Mouse (Mus musculus) mesoderm, embryonic 11.5 days (tissue): Measurements from ENCODE around the gene Cnnm2.

Source experiments
- DNase-seq: peaks from one replicate; pipeline ENCODE4 v3.0.0-alpha.2; 2012; ENCODE audit warnings: low read depth, low spot score

The Cnnm2 gene

GRCm38 (mm10) chr19:46886826-46887225, 125.4 kb downstream of the Cnnm2 start:
- no peak for DNase-seq

DNA sequence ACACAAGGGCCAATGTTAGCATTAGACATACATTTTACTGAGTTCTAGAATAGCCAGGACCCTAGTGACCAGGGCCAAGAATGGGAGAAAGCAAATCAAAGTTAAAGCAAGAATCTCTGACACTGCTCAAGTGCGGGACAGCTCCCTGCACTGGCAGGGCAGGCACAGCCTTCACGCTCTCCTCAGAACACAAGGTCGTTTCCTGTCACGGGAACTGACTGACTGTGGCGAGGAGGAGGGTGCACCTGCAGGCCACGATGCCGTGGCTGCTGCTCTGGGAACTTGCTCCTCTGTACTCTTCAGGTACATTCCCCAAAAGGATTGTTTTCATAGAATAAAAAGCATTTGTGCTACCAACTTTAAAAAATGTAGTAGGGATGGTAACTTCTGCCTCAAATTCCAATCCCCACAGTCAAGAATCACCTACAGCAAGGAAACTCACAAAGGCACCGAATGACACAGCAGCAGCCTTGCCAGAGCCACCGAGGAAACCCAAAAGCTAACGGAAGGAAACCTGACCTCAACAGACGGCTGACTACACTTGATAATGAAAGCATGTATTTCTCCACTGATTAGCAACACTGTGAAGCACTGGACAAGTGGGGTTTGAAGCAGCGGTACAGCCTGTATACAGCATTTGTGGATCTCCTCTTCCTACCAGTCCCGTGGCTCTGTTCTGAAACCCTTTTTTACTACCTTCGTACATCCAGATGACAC, 126.6 kb downstream of the Cnnm2 start:
- no peak for DNase-seq

DNA sequence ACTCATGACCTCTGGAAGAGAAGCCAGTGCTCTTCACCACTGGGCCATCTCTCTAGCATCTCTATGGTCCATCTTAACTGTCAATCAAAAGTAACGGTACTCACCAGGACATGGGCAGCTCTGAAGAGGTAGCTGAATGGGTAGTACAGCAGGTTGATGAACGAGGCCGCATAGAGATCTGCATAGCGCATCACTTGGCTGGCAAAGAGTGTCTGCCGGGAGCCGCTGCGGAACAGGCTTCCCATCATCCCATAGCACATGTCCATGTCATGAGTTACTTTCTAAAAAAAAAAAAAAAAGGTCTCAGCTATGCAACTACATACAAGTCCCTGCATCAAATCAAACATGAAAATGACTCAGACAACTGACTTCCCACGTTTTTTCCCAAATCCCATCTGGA, 128.3 kb downstream of the Cnnm2 start:
- no peak for DNase-seq

- DNase-seq: no peak
These were observed 129.3 kb downstream of the Cnnm2 start for GRCm38 (mm10) chr19:46890657-46891056.

GRCm38 (mm10) chr19:46892856-46893255, 131.5 kb downstream of the Cnnm2 start:
- no peak for DNase-seq

- DNase-seq: no peak
These were observed 132.1 kb downstream of the Cnnm2 start for GRCm38 (mm10) chr19:46893484-46893883.

DNA sequence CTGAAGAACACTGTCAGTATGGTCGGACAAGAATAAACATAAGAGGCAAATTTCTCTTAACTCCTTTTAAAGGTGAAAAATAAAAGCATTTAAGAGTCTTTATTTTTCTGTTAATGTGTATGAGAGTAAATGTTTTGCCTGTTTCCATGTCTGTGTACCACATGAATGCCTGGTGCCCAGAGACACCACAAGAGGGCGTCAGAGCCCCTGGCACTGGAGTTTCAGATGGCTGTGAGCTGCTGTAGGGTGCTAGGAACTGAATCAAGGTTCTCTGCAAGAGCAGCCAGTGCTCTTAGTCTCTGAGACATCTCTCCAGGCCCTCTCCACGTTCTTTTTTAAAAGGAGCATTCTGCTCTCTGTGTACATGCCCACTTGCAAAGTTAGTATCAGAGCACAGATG, 135.7 kb downstream of the Cnnm2 start:
- no peak for DNase-seq

DNA sequence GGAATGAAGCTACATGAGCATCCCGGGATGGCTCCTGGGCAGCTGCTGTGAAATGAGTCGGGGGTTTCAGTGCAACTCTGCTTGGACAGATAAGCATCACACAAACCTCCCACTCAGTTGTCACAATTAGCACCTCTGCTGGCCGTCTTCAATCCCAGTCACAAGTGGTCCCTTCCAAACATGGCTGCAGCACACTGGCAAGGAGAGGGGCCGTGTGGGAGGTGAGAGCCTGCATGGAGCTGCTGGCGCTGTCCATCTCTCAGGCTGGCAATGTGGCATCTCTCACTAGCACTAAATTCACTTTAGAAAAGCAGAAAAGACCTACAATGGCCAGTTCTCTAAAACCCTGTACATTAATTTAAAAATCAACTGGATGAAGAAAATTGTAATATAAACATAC, 136.8 kb downstream of the Cnnm2 start:
- DNase-seq: no peak

- no peak for DNase-seq
These were observed 137.9 kb downstream of the Cnnm2 start for GRCm38 (mm10) chr19:46899306-46899705.

DNA sequence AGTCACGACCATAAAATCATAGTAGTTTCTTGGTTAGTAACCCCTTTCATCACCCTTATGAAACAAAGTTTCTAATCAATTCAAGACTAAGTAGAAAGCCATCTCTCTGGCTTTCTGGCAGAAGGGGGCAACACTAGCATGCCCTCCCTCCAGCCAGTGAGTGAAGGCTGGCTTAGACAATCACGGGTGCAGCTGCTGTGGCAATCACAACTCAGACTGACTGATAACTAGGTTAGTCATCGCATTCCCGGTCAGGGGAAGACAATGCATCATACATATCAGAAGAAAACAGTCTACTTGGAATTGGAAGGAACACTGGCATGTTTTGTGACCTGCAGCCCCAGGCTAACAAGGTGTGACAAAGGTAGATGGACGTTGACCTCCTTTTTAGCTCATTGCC, 138.5 kb downstream of the Cnnm2 start:
- no peak for DNase-seq

DNA sequence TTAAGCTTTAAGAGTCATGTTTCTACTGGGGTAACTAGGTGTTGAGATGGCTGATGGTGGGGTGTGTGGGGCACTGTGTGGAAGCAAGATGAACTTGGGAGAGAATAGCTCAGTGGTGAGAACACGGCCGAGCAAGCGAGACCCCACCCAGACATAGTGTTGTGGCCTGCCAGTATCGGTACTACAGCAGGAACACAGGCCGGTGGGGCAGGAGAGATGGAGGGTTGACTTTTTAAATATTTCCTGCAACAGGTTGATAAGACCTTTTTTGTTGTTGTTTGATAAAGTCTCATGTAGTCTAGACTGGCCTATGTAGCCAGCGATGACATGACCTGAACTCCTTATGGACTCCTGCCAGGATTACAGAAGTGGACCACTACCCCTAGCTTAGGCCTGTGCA, 139.4 kb downstream of the Cnnm2 start:
- DNase-seq: no peak

- DNase-seq: no peak
These were observed 139.9 kb downstream of the Cnnm2 start for GRCm38 (mm10) chr19:46901323-46901722.

- DNase-seq: no peak
These were observed 142.0 kb downstream of the Cnnm2 start for GRCm38 (mm10) chr19:46903379-46903778.

DNA sequence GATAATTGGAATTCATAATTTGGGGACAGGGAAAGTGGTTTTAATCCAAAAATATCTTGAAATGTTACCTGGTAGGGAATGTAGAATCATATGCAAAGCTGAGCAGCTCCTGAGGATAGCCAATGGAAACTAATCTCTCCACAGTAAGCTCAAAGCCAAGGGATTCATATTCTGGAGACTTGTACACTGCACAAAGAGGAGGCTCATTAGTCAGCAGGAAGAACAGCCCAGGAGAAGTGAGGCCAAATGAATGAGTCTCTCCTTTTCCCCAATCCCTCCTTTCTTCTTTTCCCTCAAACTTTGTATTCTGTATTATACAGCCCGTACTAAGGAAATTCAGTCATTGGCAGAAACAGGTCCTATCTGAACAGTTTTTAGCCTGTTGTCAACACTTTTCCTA, 143.5 kb downstream of the Cnnm2 start:
- no peak for DNase-seq

- DNase-seq: no peak
These were observed 144.0 kb downstream of the Cnnm2 start for GRCm38 (mm10) chr19:46905383-46905782.

DNA sequence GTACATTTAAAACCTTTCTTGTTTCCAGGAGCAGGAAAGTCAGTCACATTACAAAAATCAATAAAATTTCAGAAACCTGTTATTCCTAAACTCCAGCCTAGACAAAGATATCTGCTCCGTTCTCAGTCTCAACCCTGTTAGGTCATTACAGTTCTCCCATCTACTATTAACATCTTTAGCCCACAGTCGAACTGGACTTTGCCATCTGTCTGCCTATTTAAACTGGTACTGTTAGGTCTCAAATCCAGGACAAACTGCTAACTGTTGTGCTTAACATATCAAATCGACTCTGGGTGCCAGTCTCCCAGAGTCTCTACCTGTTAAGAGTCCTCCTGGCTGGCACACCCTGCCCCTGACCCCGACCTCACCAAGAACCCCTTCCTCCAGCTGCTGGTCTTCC, 144.6 kb downstream of the Cnnm2 start:
- DNase-seq: no peak

DNA sequence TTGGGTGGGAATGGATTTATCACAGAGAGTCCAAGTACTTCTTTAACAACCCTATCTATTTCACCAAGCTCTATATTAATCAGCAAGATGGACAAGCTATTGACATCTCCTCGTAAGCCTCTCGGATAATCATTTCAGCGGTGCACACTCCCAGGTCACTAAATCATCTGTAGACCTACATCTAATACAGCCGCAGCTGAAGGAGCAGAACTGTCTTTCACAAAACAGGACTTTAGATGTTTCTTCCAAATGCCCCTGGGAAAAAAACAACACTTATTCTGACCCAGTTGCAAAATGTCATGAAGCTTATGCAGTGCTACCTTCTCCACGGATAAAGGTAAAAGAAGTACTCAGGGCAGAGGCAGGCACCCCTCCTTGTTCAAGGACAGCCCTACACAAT, 146.8 kb downstream of the Cnnm2 start:
- no peak for DNase-seq

- no peak for DNase-seq
These were observed 147.6 kb downstream of the Cnnm2 start for GRCm38 (mm10) chr19:46908977-46909376.

DNA sequence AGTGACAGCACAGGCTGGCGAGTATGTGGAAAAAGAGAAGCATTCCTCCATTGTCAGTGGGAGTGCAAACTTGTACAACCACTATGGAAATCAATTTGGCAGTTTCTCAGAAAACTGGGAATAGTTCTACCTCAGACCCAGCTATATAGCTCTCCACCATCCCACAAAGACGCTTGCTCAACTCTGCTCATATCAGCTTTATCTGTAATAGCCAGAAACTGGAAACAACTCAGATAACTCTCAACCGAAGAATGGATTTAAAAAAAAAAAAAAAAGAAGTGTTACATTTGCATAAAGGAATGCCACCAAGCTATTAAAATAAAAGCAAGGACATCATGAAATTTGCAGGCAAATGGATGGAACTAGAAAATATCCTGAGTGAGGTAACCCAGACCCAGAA, 150.1 kb downstream of the Cnnm2 start:
- no peak for DNase-seq

DNA sequence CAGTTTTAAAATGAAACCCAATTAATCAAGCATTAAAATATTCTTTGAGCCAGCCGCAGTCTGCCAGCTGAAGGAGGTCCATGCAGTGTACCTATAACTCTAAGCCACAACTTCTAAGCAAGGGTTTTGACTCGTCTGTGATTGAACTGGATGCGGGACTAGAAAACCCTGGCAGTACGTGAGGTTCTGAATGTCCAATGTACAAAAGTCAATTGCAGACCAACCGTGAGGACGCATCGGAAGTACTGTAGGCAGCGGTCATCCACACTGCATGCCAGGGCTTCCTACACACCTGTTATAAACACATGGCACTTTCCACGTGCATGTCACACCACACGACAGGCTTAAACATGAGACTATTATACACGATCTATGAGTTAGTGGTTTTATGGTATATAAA, 152.2 kb downstream of the Cnnm2 start:
- DNase-seq: no peak

GRCm38 (mm10) chr19:46915406-46916080, 154.1 kb downstream of the Cnnm2 start:
- DNase-seq: no peak

DNA sequence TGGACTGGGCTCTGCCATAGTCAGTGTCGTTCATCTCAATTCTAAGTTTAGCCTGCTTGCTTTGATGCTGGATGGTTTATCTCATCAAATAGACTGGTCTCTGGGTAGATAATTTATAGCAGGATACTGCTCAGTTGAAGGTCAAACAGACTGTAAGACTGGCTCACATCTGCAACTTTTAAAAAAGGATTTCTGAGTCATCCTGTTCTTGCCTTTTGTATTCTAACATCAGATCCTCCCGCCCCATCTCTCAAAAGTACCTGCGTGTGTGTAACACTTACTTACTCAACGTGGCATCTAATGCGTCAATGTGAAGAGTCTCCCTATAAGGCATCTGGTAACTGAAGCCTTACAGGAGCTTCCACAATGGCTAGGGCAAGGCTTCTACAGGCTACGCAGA, 159.2 kb downstream of the Cnnm2 start:
- DNase-seq: no peak

GRCm38 (mm10) chr19:46926357-46926756, 165.0 kb downstream of the Cnnm2 start:
- DNase-seq: no peak

DNA sequence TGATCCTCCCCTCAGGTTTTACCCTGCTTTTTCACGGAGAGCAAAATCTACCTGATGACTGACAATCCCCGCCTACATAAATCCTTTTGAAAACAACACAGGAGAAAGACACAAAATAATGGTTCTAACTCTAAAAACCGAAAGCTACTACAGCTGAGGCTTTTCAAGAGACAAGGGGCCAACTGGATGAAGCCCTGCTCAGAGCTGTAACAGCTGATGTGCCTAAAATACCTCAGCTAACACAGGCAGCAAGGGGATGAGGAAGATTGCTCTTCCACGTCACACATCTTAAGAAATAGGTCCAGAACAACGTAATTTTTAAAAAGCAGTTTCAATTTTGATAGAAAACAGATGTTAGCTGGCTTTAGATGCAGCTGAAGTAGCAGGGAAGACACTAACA, 165.6 kb downstream of the Cnnm2 start:
- no peak for DNase-seq
